12 mouse cellular contexts compared by ENCODE assay signal in genomic region chr8:77773256-77773655, GRCm38 (mm10). TPM values are rescaled to one million over a fixed set of nuclear protein-coding genes. Genes with fewer than 3 reads are reported as not detected.
DNase-seq lines count a peak whose midpoint lies in the region; ATAC-seq lines count a peak whose summit lies in the region.
"Had no signal": no experiment of that assay in that cellular context is flagged by ENCODE, and none has a peak within 500 bp of the region (broad histone marks: within the 10 kb centered on the region; RNA-seq: fewer than 3 reads in every experiment).

No protein-coding gene starts in this region.

- WGBS in hindbrain, embryonic 11.5 days, result 79% methylated on average over 5 of the region's 5 CpGs
- WGBS in hindbrain, embryonic 16.5 days, result 88% methylated on average over 5 of the region's 5 CpGs

- DNase-seq in hindbrain, embryonic 11.5 days (ENCODE audit: low spot score), result peak; percentile 8
- peak; percentile 8 for DNase-seq in retina, embryonic 14.5 days (ENCODE audit: low spot score)
- DNase-seq in retina, postnatal 1 day, result no peak
- peak; percentile 22 for DNase-seq in WW6 (ENCODE audit: low read depth, low spot score)
- no peak for DNase-seq in urinary bladder, adult 2 months (ENCODE audit: low spot score)
- DNase-seq: cerebellum, adult 8-10 months; gastrocnemius, postnatal 36 days; thymus, postnatal 25 days had no signal

- no peak overlapping the region for H3K4me3 ChIP-seq in hindbrain, embryonic 11.5 days (ENCODE audit: low read depth, low read length)
- no peak overlapping the region for H3K4me3 ChIP-seq in hindbrain, embryonic 16.5 days (ENCODE audit: low read length)
- H3K4me3 ChIP-seq: liver, embryonic 15.5 days; midbrain, embryonic 15.5 days had no signal

- H3K9ac ChIP-seq in hindbrain, embryonic 11.5 days (ENCODE audit: low read depth, low read length), result no peak overlapping the region
- H3K9ac ChIP-seq in hindbrain, embryonic 16.5 days (ENCODE audit: low read depth, low read length), result no peak overlapping the region
- H3K9ac ChIP-seq: liver, embryonic 15.5 days; midbrain, embryonic 15.5 days had no signal

- no peak overlapping the region for H3K27ac ChIP-seq in hindbrain, embryonic 11.5 days (ENCODE audit: low read depth, low read length)
- H3K27ac ChIP-seq in hindbrain, embryonic 16.5 days (ENCODE audit: low read depth, low read length), result no peak overlapping the region
- H3K27ac ChIP-seq: liver, embryonic 15.5 days; midbrain, embryonic 15.5 days had no signal

- H3K4me2 ChIP-seq in hindbrain, embryonic 11.5 days (replicated peaks; ENCODE audit: low read depth, low read length), result no peak overlapping the region
- no peak overlapping the region for H3K4me2 ChIP-seq in hindbrain, embryonic 16.5 days (ENCODE audit: low read length)
- H3K4me2 ChIP-seq: liver, embryonic 15.5 days; midbrain, embryonic 15.5 days had no signal

- no peak for ATAC-seq in hindbrain, embryonic 11.5 days (ENCODE audit: low FRiP score)
- no peak for ATAC-seq in hindbrain, embryonic 16.5 days
- ATAC-seq in activated CD4-positive, CD25-positive, alpha-beta regulatory T cell, adult 4 months, result no peak
- ATAC-seq: midbrain, embryonic 15.5 days had no signal

- no peaks in the 10 kb centered on the region for H3K27me3 ChIP-seq in hindbrain, embryonic 11.5 days (ENCODE audit: control insufficient read depth, insufficient read depth, low read length)
- no peaks in the 10 kb centered on the region for H3K27me3 ChIP-seq in hindbrain, embryonic 16.5 days (replicated peaks; ENCODE audit: control insufficient read depth, insufficient read depth, low read length)
- H3K27me3 ChIP-seq: liver, embryonic 15.5 days; midbrain, embryonic 15.5 days had no signal

- H3K36me3 ChIP-seq in hindbrain, embryonic 11.5 days (ENCODE audit: control insufficient read depth, insufficient read depth, low read length), result no peaks in the 10 kb centered on the region
- H3K36me3 ChIP-seq in hindbrain, embryonic 16.5 days (ENCODE audit: control insufficient read depth, insufficient read depth, low read length), result no peaks in the 10 kb centered on the region
- H3K36me3 ChIP-seq: liver, embryonic 15.5 days; midbrain, embryonic 15.5 days had no signal

- no peaks in the 10 kb centered on the region for H3K9me3 ChIP-seq in hindbrain, embryonic 11.5 days (ENCODE audit: control insufficient read depth, low read length)
- H3K9me3 ChIP-seq in hindbrain, embryonic 16.5 days (ENCODE audit: control insufficient read depth, low read length), result no peaks in the 10 kb centered on the region
- H3K9me3 ChIP-seq: liver, embryonic 15.5 days; midbrain, embryonic 15.5 days had no signal

- H3K4me1 ChIP-seq in hindbrain, embryonic 11.5 days (replicated peaks; ENCODE audit: control insufficient read depth, insufficient read depth, low read length), result no peaks in the 10 kb centered on the region
- no peaks in the 10 kb centered on the region for H3K4me1 ChIP-seq in hindbrain, embryonic 16.5 days (ENCODE audit: control insufficient read depth, insufficient read depth, low read depth, low read length)
- H3K4me1 ChIP-seq: liver, embryonic 15.5 days; midbrain, embryonic 15.5 days had no signal

RNA-seq across cellular contexts. Expression of gene Ednra, which starts 49.0 kb away (rescaled TPM):
- polyA plus RNA-seq in hindbrain, embryonic 11.5 days (2014; fragmentation: Nextera tagmentation; extraction: Ambion mirVana), result 17.3 and 23.9 TPM in 2 replicates
- 5.9 and 8.7 TPM in 2 replicates for polyA plus RNA-seq in hindbrain, embryonic 16.5 days (2015; fragmentation: Nextera tagmentation; extraction: Ambion mirVana)
- 10.1 and 12.0 TPM in 2 replicates for polyA plus RNA-seq in urinary bladder, adult 2 months (2012; rRNA removed)
- polyA plus RNA-seq in activated CD4-positive, CD25-positive, alpha-beta regulatory T cell, adult 4 months (2017; shearing (Covaris generic)), result not detected

Comparison
In these comparisons a context has a peak if more than half of its experiments do, and no peak if none do; other contexts are left out.
1. DNase-seq: peak in hindbrain, embryonic 11.5 days (single experiment), retina, embryonic 14.5 days (single experiment) and WW6 (single experiment); none in retina, postnatal 1 day (single experiment) and urinary bladder, adult 2 months (single experiment).